Mouse (Mus musculus) neural tube, embryonic 11.5 days (tissue): ENCODE data around the gene Tnpo2. TPM values are rescaled to one million over a fixed set of nuclear protein-coding genes. Genes with fewer than 3 reads are reported as not detected.

Experiments used
- ATAC-seq: fragments of 200-750 bp; cut with Nextera tagmentation; 2 replicates; pipeline ENCODE4 v1.8.0; 2017; ENCODE audit warnings: moderate number of reproducible peaks, mild to moderate bottlenecking, moderate TSS enrichment, moderate library complexity; ENCODE audit not compliant: insufficient read depth, low FRiP score, low TSS enrichment
- DNase-seq: peaks from one replicate; pipeline ENCODE4 v3.0.0-alpha.2; 2015; ENCODE audit warnings: low spot score
- H3K27ac ChIP-seq: fragments of 300-500 bp; sonication (generic); 2 replicates; pipeline ENCODE4 v1.5.1; 2014; ENCODE audit warnings: low read depth, mild to moderate bottlenecking, low read length
- H3K27me3 ChIP-seq: fragments of 300-500 bp; sonication (generic); 2 replicates; pipeline ENCODE4 v1.6.1; 2014; ENCODE audit warnings: mild to moderate bottlenecking, low read length, mixed read lengths; ENCODE audit not compliant: control insufficient read depth, insufficient read depth
- H3K36me3 ChIP-seq: fragments of 300-500 bp; sonication (generic); 2 replicates; pipeline ENCODE4 v1.6.1; 2014; ENCODE audit warnings: mild to moderate bottlenecking, low read length, moderate library complexity, mixed read lengths; ENCODE audit not compliant: control insufficient read depth, insufficient read depth
- H3K4me1 ChIP-seq: fragments of 300-500 bp; sonication (generic); 2 replicates; pipeline ENCODE4 v1.6.1; 2014; ENCODE audit warnings: low read length, mixed read lengths; ENCODE audit not compliant: control insufficient read depth, insufficient read depth
- H3K4me2 ChIP-seq: fragments of 300-500 bp; sonication (generic); 2 replicates; pipeline ENCODE4 v1.6.1; 2014; ENCODE audit warnings: low read depth, mild to moderate bottlenecking, moderate library complexity
- H3K4me3 ChIP-seq: fragments of 300-500 bp; sonication (generic); 2 replicates; pipeline ENCODE4 v1.5.1; 2014; ENCODE audit warnings: low read depth, low read length
- H3K9ac ChIP-seq: fragments of 300-500 bp; sonication (generic); 2 replicates; pipeline ENCODE4 v1.6.1; 2014; ENCODE audit warnings: mild to moderate bottlenecking, low read length
- H3K9me3 ChIP-seq: fragments of 300-500 bp; sonication (generic); 2 replicates; pipeline ENCODE4 v1.6.1; 2016; ENCODE audit warnings: low read length; ENCODE audit not compliant: control insufficient read depth
- WGBS: fragments of 180-500 bp; shearing (Covaris S2); extraction: QIAGEN DNeasy Blood & Tissue Kit; methylation state at CpG from one replicate; pipeline ENCODE4 v1.1.7; 2014; 5-methylcytosine and 5-hydroxymethylcytosine counted together
- polyA plus RNA-seq: library from polyadenylated mRNA; unstranded; fragments of >200 nt; fragmentation: Nextera tagmentation; extraction: Ambion mirVana; gene quantifications from 2 replicates; pipeline ENCODE4 v1.2.1, GENCODE M21; 2014

The Tnpo2 gene
- polyA plus RNA-seq, 1 experiment from 2014 or later, result 19.7 TPM

GRCm38 (mm10) chr8:85021514-85022055, 15.1 kb upstream of the Tnpo2 start:
- DNase-seq (no peak), ATAC-seq (no peak)
- H3K27ac ChIP-seq, result no peak overlapping the region
- no peaks in the 10 kb centered on the region for H3K9me3 ChIP-seq
- 96% methylated on average over 3 of the region's 3 CpGs for WGBS
- peaks cover 18% of the 10 kb centered on the region for H3K36me3 ChIP-seq
- no peak overlapping the region for H3K9ac ChIP-seq
- no peak overlapping the region for H3K4me3 ChIP-seq
- no peak overlapping the region for H3K4me2 ChIP-seq
- H3K4me1 ChIP-seq, result peaks cover 13% of the 10 kb centered on the region
- no peaks in the 10 kb centered on the region for H3K27me3 ChIP-seq

- H3K4me1 ChIP-seq, result peaks cover 23% of the 10 kb centered on the region
- H3K27ac ChIP-seq, result no peak overlapping the region
- H3K4me2 ChIP-seq, result no peak overlapping the region; the same call in 1 of the 2 replicates
- H3K36me3 ChIP-seq, result peaks cover 11% of the 10 kb centered on the region
- DNase-seq, result no peak
- no peak for ATAC-seq
- H3K4me3 ChIP-seq, result peak overlapping the region; percentile 90
- no peak overlapping the region for H3K9ac ChIP-seq
- WGBS, result 92% methylated on average over 3 of the region's 3 CpGs
- no peaks in the 10 kb centered on the region for H3K27me3 ChIP-seq
- no peaks in the 10 kb centered on the region for H3K9me3 ChIP-seq
Measured at GRCm38 (mm10) chr8:85023846-85024245, 12.9 kb upstream of the Tnpo2 start.

GRCm38 (mm10) chr8:85025098-85025932, 11.4 kb upstream of the Tnpo2 start, which contains the start of gene Asna1:
TSS of gene Asna1 (minus strand) at chr8:85025281.
- H3K36me3 ChIP-seq, result peaks cover 13% of the 10 kb centered on the region
- WGBS, result 7% methylated on average over 30 of the region's 30 CpGs
- H3K9me3 ChIP-seq, result no peaks in the 10 kb centered on the region
- H3K4me1 ChIP-seq, result peaks cover 27% of the 10 kb centered on the region
- H3K9ac ChIP-seq, result peak within 1 kb of the TSS; percentile 85
- peak within 1 kb of the TSS; percentile 60 for H3K27ac ChIP-seq
- DNase-seq (peak; percentile 89), ATAC-seq (peak; percentile 88)
- peak within 1 kb of the TSS; percentile 88 for H3K4me2 ChIP-seq
- peak within 1 kb of the TSS; percentile 90 for H3K4me3 ChIP-seq
- no peaks in the 10 kb centered on the region for H3K27me3 ChIP-seq

- H3K36me3 ChIP-seq, result peaks cover 15% of the 10 kb centered on the region
- H3K4me3 ChIP-seq, result peak within 1 kb of the TSS; percentile 100
- ATAC-seq, result peak; percentile 80
- 0% methylated on average over 68 of the region's 75 CpGs for whole genome bisulfite sequencing
- DNase-seq, result peak; percentile 97
- H3K27ac ChIP-seq, result peak within 1 kb of the TSS; percentile 67
- H3K27me3 ChIP-seq, result no peaks in the 10 kb centered on the region
- H3K4me1 ChIP-seq, result peaks cover 27% of the 10 kb centered on the region
- H3K4me2 ChIP-seq, result peak within 1 kb of the TSS; percentile 88
- H3K9me3 ChIP-seq, result no peaks in the 10 kb centered on the region
- H3K9ac ChIP-seq, result peak within 1 kb of the TSS; percentile 99
Measured at GRCm38 (mm10) chr8:85026670-85027515, 9.8 kb upstream of the Tnpo2 start, which contains the start of gene Trir. TSS of gene Trir (plus strand) at chr8:85026823.

GRCm38 (mm10) chr8:85027516-85027855, 9.2 kb upstream of the Tnpo2 start:
- WGBS, result under 1% methylated on average over 13 of the region's 13 CpGs
- peaks cover 27% of the 10 kb centered on the region for H3K4me1 ChIP-seq
- peak overlapping the region; percentile 99 for H3K9ac ChIP-seq
- peak overlapping the region; percentile 67; the same call in 1 of the 2 replicates for H3K27ac ChIP-seq
- no peaks in the 10 kb centered on the region for H3K9me3 ChIP-seq
- peaks cover 13% of the 10 kb centered on the region for H3K36me3 ChIP-seq
- H3K27me3 ChIP-seq, result no peaks in the 10 kb centered on the region
- H3K4me3 ChIP-seq, result peak overlapping the region; percentile 100
- DNase-seq (no peak), ATAC-seq (no peak)
- H3K4me2 ChIP-seq, result peak overlapping the region; percentile 57

- peak overlapping the region; percentile 57 for H3K4me2 ChIP-seq
- H3K27me3 ChIP-seq, result no peaks in the 10 kb centered on the region
- H3K9ac ChIP-seq, result peak overlapping the region; percentile 99
- ATAC-seq (no peak), DNase-seq (no peak)
- no peaks in the 10 kb centered on the region for H3K9me3 ChIP-seq
- H3K4me3 ChIP-seq, result peak overlapping the region; percentile 100
- 35% methylated on average over 2 of the region's 2 CpGs for WGBS
- H3K27ac ChIP-seq, result no peak overlapping the region
- H3K36me3 ChIP-seq, result peaks cover 15% of the 10 kb centered on the region
- H3K4me1 ChIP-seq, result peaks cover 27% of the 10 kb centered on the region
Measured at GRCm38 (mm10) chr8:85027922-85028321, 8.8 kb upstream of the Tnpo2 start.

GRCm38 (mm10) chr8:85029271-85029670, 7.4 kb upstream of the Tnpo2 start:
- DNase-seq, result no peak
- H3K27me3 ChIP-seq, result no peaks in the 10 kb centered on the region
- H3K4me1 ChIP-seq, result peaks cover 23% of the 10 kb centered on the region
- H3K9me3 ChIP-seq, result no peaks in the 10 kb centered on the region
- ATAC-seq, result no peak
- peaks cover 16% of the 10 kb centered on the region for H3K36me3 ChIP-seq
- peak overlapping the region; percentile 9 for H3K4me2 ChIP-seq
- H3K4me3 ChIP-seq, result 0 out of 2 replicates have a peak overlapping the region, but pooled peaks have one; percentile 6
- 93% methylated on average over 14 of the region's 14 CpGs for WGBS
- no peak overlapping the region for H3K9ac ChIP-seq
- H3K27ac ChIP-seq, result no peak overlapping the region

GRCm38 (mm10) chr8:85032622-85033311, 3.9 kb upstream of the Tnpo2 start:
- no peak overlapping the region for H3K27ac ChIP-seq
- H3K27me3 ChIP-seq, result no peaks in the 10 kb centered on the region
- WGBS, result 82% methylated on average over 4 of the region's 4 CpGs
- H3K4me2 ChIP-seq, result no peak overlapping the region
- peaks cover 19% of the 10 kb centered on the region for H3K4me1 ChIP-seq
- no peaks in the 10 kb centered on the region for H3K9me3 ChIP-seq
- no peak for DNase-seq
- H3K4me3 ChIP-seq, result no peak overlapping the region
- ATAC-seq, result no peak
- peaks cover 16% of the 10 kb centered on the region for H3K36me3 ChIP-seq
- H3K9ac ChIP-seq, result no peak overlapping the region
